Mouse (Mus musculus) 416B (cell line): ENCODE measurements at regions not wholly inside any gene's neighbourhood (a gene's known extent, or its start where the extent isn't known, plus 50 kb on each side); places are given as distances from the start of the nearest gene placed in this dataset.

Experiments used
- DNase-seq: peaks from one replicate; pipeline ENCODE4 v3.0.0; 2011; ENCODE audit warnings: low read depth

GRCm38 (mm10) chr1:146185444-146185843, 309.1 kb upstream of the Brinp3 start:
- DNase-seq = peak; percentile 10

- DNase-seq = peak; percentile 75
Observed at GRCm38 (mm10) chr1:146211646-146212045, 282.9 kb upstream of the Brinp3 start.

DNA sequence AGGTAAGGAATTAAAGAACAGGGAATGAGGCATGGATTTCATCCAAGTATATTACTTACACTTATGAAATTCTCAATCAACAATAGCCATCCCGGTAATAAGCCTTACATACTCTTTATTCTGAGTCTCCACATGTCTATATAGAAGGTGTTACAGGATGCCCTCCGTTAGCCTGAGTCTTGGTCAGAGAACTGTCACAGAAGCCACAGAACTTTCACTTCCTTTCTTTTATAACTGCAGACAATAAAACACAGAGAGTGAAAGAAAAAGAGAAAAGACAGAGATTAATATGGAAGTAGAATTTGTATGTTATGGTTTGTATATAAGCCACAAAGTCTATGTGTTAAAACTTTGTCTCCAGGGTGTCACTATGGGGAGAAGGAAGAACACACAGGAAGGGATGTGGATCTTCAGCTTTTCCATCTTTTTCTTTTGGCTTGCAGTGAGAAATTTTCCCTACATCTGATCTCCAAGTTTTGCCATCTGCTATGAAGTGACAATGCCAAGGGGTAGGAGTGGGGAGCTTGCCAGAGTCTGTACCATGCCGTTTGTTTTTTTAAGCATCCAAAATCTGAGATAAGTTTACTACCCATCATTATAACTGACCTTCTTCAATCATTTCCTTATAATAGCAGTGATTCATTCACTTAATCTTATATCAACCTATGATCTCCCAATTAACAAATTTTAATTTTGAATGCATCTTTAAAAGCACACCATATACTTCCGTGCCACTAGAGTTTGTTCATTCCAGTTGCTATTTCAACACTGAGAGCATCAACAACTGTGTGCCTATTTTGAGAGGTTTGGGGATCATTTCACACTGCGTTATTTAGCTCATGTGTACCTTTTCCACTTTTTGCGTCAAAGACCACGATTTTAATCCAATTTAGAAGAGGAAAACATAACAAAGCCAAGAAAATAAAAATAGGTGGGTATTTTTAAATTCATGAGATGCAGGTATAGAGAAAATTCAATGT, 262.8 kb upstream of the Brinp3 start:
- no peak for DNase-seq

DNA sequence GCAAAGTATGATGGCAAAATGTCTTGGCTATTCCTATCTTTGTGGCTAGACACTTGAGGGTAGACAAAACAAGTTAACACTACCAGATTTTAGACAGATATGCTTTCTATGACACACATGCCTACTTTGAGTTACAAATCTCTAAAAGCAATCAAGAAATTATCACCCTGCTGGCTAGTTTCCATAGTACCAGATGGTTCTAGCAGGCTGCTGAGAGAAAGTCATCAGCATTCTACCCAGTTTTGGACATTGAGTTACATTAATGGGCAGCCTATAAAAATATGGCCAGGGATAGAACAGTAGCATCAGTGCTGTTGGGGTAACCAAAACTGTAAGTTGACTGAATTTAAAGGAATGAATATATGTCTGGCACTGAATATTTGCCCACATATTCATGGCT, 234.2 kb upstream of the Brinp3 start:
- DNase-seq = no peak

DNA sequence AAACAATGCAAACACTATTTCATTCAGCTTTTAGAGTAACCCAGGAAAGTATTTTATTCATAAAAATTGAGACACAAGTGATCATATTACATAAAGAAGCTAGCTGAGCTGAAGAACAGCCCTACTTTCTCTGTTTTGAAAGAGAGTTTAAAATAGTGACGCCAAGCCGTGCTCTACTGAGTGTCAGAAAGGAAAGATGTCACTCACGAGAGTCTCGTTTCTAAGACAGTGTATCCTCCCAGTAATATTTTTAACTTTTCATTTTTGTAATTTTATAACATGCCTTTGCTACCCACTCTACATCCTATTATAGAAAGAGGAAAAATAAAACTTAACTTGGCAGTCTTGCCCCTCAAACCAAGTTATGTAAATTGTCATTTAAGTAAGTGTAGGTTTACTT, 195.5 kb upstream of the Brinp3 start:
- no peak for DNase-seq

DNA sequence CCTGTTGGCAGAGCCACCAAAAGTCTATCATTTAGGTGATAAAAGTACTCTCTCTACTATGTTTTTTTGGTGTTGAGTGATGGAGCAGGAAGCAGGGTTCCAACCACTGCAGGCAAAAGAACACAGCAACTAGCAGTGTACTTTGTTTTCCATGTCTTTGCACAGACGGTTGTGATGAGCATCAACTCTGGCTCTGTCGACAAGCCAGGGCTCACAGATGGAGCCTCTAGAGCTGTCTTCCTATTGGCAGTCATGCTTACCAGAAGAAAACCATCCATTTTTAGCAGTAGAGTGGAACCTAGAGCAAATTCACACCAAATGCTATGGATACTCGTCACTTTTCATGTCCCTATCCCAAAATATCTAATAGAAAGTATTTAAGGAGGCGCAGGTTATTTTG, 182.0 kb upstream of the Brinp3 start:
- DNase-seq = no peak

DNA sequence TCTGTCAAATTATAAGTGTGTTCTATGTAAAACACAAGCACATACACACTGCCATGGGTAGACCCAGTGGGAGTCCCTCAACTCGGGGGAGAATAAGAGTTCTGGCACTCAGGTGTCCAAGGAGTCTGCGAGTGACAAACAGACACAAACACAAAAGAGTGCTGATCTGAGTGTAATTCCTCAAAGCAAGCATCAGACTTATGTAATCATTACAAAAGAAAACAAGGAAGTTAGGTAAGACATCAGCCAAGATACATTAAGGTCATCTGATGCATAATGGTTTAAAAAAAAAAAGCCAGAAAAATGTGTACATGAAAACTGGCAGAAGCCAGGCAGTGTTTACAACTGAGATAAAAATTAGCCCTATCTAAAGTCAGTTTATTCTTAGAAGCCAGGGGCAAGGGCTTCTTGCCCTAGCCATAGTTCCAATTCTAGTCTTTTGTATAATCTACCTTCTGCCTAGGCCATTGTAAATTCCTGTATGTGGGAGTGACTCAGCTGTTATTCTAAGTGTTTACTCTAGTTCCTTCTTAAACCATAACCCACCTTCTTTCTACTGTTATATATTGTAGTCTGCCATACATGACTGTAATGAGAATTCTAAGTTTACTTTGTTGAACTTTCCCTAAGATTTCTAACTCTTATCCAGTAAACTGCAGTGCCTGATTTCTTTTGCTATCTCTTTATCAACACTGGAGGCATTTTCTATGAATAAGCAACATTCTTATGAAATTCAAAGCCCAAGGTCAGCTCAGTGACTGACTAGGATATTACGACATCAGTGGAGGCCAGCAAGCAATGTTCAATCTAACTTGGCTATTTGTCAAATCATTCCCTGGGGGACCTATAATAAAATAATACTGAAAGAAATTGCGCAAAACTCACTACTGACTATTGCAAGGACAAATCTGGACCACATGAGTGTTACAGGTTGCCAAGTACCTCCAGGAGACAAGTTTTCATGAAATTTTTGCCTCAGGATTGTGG, 178.1 kb upstream of the Brinp3 start:
- DNase-seq = peak; percentile 92

DNA sequence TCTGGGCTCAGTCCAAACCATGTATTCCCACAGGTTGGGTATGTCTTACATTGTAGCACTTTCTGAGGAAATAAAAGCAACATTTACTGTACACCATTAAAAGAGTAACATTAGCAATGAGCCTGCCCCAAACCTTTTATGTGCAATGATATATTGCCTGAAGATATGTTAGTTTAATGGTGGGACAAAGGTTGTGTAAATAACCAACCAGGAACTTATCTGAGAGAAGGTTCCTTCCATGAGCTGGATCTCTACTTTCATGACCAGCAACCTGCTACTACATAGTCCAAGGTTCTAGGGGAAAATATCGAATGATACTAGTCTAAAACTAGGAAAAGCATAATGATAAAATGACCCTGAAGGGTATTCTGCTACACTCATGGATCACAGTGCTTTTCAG, 172.5 kb upstream of the Brinp3 start:
- DNase-seq = no peak

DNA sequence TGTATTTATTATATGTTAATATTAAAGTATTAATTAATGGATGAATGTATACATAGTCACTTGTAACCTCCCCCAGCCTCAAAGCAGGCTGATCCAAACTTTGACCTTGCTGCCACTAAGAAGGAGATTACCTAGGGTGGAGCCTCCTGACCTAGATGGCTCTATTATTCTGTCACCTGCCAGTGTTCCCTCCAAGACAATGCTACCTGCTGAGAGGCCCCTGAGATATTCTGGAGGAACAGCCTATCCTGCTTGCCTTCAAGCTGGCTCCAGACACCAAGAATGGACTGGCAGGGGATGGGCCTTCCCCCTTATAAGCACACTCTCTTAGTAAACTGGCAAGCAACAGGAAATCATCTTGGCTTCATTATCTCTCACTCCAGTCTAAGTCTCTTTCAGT, 171.7 kb upstream of the Brinp3 start:
- no peak for DNase-seq

DNA sequence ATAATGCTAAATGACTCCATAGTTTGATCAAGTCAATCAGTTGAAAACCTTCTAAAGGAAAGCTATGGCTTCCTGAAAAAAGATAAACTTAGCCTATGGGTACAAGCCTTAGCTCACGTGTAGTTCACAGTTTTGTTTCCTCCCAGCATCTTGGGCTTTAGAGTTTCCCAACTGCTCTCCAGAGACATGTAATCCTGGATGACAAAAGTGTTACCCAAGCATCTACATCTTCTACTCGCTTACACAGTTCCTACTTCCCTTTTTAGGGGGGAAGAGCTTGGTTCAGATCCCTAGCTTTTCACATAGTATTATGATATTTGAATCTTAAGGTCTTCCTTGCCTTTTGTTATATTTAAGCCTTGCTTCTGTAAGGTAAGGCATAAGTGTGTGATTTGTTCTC, 157.5 kb upstream of the Brinp3 start:
- peak; percentile 54 for DNase-seq

DNA sequence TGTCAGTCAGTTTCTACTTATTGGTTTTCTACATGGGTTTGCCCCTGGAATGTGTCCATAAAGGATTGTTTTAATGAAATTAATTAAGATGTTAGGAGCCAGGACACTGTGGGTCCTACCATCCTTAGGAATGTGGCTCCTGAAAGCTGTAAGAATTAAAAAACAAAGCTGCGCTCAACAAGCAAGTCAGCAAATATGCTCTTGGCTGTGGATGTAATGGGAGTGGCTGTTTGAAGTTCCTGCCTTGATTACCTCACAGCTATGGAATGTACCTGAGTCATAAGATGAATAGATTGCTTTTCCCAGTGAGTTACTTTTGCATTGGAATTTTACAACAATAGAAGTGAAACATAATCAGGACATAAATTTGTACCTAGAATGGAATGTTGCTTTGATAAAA, 137.6 kb upstream of the Brinp3 start:
- no peak for DNase-seq

DNA sequence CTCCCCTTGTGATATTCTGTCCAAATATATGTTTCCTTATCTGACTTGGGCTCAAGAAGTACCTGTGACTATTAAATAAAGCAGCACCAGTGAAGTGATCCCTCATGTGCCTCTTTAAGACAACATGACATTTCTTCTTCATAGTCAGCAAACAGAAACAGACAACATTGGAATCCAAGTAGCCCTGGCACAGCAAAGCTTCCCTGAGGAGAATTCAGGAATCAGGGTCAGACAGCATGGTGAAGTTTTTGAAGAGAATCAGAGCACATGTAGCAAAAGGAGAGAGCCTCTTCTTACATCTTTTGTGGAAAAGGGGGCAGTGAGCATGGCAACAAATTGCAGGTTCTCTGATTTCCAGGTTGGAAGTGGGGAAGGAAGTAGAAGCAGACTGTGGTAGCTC, 136.3 kb upstream of the Brinp3 start:
- DNase-seq = no peak

GRCm38 (mm10) chr1:146359632-146360031, 134.9 kb upstream of the Brinp3 start:
- DNase-seq = no peak

DNA sequence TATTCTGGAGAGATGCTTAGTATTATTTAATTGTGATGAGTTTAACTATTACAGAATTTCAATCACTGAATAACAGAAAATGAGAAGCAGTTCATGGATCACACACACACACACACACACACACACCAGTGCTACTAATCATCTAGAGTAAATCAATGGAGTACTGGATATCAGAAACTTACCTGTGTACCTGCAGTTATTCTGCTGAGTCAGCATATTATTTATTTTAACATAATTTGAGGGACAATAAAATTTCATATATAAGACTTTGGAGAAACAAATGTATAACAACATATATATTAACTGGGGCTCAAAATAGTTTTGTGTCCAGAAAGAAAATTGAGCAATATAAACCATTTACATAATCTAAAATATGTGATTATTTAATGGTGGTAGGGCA, 134.4 kb upstream of the Brinp3 start:
- no peak for DNase-seq

- no peak for DNase-seq
Observed at GRCm38 (mm10) chr1:146363777-146364176, 130.8 kb upstream of the Brinp3 start.
